Mouse (Mus musculus): ENCODE measurements at regions not wholly inside any gene's neighbourhood (a gene's known extent, or its start where the extent isn't known, plus 50 kb on each side); places are given as distances from the start of the nearest gene placed in this dataset.

DNA sequence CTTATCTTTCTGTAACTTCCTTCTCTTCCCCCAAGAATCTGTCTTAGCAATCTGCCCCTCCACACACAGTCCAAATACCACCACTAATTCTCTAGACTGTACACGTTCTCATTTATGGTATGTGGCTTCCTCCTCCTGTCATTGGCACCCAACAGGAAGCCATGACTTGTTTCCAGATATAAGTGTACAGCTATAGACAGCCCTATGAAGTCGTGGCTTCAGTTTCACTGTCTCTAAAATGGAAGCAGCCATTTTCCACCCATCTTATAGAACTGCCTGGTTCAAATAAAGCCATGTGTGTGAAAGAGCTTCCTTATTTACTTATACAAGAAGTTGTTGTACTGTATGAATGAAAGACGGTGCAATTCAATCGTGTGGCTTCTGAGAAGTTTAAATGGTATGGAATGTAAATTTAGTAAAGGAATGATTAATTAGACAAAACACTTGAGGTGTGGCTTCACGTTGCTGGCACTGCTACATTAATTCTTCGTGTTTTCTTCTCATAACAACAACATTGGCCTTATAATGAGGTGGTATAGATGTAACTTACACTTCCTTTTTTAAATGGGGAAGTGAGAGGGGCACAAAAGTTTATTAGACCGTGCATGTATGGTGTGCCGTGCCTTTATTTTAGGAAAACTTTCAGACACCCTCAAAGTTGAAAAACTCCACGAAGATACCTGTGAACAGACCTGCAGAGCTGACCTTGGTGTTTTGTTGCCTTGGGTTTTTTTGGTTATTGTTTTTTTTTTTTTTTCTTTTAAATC is 299.7 kb downstream of the Foxo1 start:
- no peak for ATAC-seq
- H3K36me3 ChIP-seq = no peaks in the 10 kb centered on the region
- no peak overlapping the region for H3K4me2 ChIP-seq (replicated peaks)
- 89% methylated on average over 9 of the region's 9 CpGs for WGBS
- H3K9ac ChIP-seq (replicated peaks) = no peak overlapping the region
- H3K27me3 ChIP-seq = no peaks in the 10 kb centered on the region
- no peaks in the 10 kb centered on the region for H3K4me1 ChIP-seq (replicated peaks)
- H3K27ac ChIP-seq = no peak overlapping the region
- H3K9me3 ChIP-seq = no peaks in the 10 kb centered on the region
- no peak overlapping the region for H3K4me3 ChIP-seq (replicated peaks)

DNA sequence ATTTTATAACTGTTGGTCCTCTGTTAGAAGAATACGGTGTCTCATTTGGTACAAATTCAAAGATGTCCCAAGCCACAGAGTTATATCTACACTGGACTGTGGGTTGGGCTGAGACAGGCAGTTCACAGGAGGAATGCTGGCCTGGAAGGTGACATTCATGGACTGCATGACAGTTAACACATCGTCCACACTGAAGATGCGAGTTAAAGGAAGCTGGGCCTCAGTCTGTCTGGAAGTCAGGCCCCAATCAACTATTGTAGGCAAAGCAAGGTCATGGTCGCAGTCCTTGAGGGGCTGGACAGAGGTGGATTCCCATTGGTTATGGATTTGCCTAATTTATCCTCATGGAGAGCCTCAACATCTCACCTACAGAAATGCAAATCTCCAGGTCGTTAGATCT is 295.5 kb downstream of the Foxo1 start:
- no peak overlapping the region for H3K27ac ChIP-seq
- H3K4me3 ChIP-seq (replicated peaks) = no peak overlapping the region
- peaks cover 3% of the 10 kb centered on the region for H3K4me1 ChIP-seq (replicated peaks)
- no peak for ATAC-seq
- H3K4me2 ChIP-seq (replicated peaks) = no peak overlapping the region
- H3K9ac ChIP-seq (replicated peaks) = no peak overlapping the region
- WGBS = 73% methylated on average over 5 of the region's 5 CpGs
- no peaks in the 10 kb centered on the region for H3K36me3 ChIP-seq
- no peaks in the 10 kb centered on the region for H3K27me3 ChIP-seq
- no peaks in the 10 kb centered on the region for H3K9me3 ChIP-seq

DNA sequence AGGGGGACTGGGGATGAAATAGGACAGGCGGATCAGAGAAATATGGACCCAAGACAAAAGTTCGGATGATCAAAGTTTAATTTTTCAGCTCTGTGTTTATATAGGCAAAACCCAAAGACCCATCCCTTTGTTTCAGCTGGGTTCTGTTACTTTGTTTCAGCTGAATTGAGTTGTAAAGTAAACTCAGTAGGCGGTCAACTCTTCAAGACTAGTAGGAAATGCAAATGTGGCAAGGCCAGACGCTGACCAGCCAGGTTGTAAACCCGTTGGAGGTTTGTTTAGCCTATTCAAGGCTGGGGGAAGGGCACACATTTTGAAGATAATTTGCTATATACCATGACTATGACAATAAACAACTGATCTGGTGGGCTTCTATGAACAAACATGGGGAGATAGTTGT is 294.7 kb downstream of the Foxo1 start:
- Histone ChIP-seq H3K4me2 (replicated peaks) (no peak overlapping the region), H3K27me3 (no peaks in the 10 kb centered on the region), H3K27ac (no peak overlapping the region), H3K9me3 (no peaks in the 10 kb centered on the region), H3K36me3 (no peaks in the 10 kb centered on the region), H3K9ac (replicated peaks) (no peak overlapping the region), H3K4me3 (replicated peaks) (no peak overlapping the region), H3K4me1 (replicated peaks) (peaks cover 3% of the 10 kb centered on the region)
- WGBS = 41% methylated on average over 5 of the region's 5 CpGs
- ATAC-seq = no peak

DNA sequence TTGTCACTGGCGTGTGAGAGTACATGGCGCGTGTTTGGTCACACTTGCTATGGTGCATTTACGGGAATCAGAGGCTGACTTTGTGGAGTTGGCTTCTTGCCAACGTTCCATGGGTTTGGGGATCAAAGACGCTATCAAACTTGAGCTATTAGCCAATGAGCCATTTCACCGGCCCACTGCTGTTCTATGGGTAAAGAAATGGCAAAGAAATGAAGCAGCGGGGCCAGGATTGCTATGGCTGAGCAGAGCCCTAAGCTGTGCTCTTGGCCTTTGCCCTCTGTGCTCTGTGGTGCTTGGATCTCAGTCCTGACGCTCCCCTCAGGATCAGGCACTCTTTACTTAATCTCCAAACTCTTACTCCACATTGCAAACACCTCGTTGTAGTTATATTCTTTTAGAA is 291.3 kb downstream of the Foxo1 start:
- Histone ChIP-seq H3K4me2 (replicated peaks) (no peak overlapping the region), H3K36me3 (no peaks in the 10 kb centered on the region), H3K9ac (replicated peaks) (no peak overlapping the region), H3K27ac (no peak overlapping the region), H3K9me3 (no peaks in the 10 kb centered on the region), H3K27me3 (peaks cover 5% of the 10 kb centered on the region; the same call in 1 of the 2 replicates), H3K4me1 (replicated peaks) (peaks cover 3% of the 10 kb centered on the region), H3K4me3 (replicated peaks) (no peak overlapping the region)
- no peak for ATAC-seq
- 60% methylated on average over 10 of the region's 10 CpGs for WGBS

DNA sequence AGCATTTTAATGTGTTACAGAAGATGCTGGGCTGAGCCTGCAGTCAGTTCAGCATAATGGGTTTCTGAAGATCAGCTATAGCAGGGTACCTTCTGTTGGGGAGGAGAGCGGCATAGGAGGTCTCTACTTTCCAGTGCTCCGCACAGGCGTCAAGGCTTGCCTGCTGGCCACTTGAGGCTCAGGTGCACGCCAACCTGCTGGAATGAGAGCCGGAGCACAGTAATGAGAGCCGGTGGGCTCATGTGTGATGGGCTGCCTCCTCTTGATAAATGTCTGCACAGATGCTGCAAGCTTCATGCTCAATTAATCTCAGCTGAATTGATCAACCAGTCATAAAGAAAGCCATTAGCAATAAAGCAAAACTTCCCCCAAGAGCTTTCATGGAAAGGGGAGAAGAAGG is 290.6 kb downstream of the Foxo1 start:
- H3K4me1 ChIP-seq (replicated peaks) = peaks cover 3% of the 10 kb centered on the region
- no peak overlapping the region for H3K4me2 ChIP-seq (replicated peaks)
- WGBS = 65% methylated on average over 6 of the region's 6 CpGs
- H3K9me3 ChIP-seq = no peaks in the 10 kb centered on the region
- peaks cover 5% of the 10 kb centered on the region; the same call in 1 of the 2 replicates for H3K27me3 ChIP-seq
- peak; percentile 56; the same call in 1 of the 2 replicates for ATAC-seq
- no peak overlapping the region for H3K27ac ChIP-seq
- H3K36me3 ChIP-seq = no peaks in the 10 kb centered on the region
- H3K4me3 ChIP-seq (replicated peaks) = no peak overlapping the region
- no peak overlapping the region for H3K9ac ChIP-seq (replicated peaks)

DNA sequence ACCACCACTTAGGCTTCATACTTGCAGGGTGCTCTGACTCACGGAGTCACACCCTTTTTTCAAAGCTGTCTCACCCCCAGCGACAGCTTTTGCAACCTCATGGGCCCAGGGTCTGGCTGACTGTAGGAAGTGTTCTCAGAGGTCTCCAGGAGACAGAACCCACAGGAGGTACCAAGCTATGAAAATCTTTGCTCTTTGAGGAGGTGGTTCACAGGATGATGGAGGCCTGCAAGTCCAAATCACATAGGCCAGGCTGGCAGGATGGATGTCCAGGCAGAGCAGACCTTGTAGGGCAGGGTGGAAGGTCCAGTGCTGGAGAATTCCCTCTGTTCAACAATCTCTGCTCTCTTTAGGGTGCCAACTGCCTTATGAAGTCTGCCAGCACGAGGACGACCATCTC is 289.2 kb downstream of the Foxo1 start:
- Histone ChIP-seq H3K36me3 (no peaks in the 10 kb centered on the region), H3K9ac (replicated peaks) (no peak overlapping the region), H3K4me2 (replicated peaks) (no peak overlapping the region), H3K9me3 (no peaks in the 10 kb centered on the region), H3K4me3 (replicated peaks) (no peak overlapping the region), H3K4me1 (replicated peaks) (peaks cover 3% of the 10 kb centered on the region), H3K27me3 (peaks cover 5% of the 10 kb centered on the region; the same call in 1 of the 2 replicates), H3K27ac (no peak overlapping the region)
- 90% methylated on average over 4 of the region's 4 CpGs for WGBS
- ATAC-seq = no peak

DNA sequence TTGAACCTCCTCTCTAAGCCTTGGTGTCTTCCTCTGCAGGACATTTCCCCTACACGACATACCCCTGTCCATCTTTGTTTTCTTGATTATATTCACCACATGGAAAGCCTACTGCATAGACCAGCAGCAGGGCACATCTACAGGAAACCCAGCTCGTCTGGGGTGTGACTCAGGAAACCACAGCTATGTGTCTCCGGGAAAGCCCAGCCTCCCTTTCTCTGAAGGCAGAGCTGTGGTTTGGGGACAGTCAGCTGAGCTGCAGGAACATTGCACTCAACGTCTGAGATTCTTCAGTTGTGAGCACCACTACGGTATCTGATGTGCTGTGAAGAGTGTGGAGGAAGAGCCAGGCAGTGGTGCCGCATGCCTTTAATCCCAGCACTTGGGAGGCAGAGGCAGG is 286.9 kb downstream of the Foxo1 start:
- Histone ChIP-seq H3K4me2 (replicated peaks) (no peak overlapping the region), H3K9me3 (no peaks in the 10 kb centered on the region), H3K4me3 (replicated peaks) (no peak overlapping the region), H3K36me3 (no peaks in the 10 kb centered on the region), H3K27ac (no peak overlapping the region), H3K9ac (replicated peaks) (no peak overlapping the region), H3K4me1 (replicated peaks) (peaks cover 3% of the 10 kb centered on the region), H3K27me3 (peaks cover 5% of the 10 kb centered on the region; the same call in 1 of the 2 replicates)
- no peak for ATAC-seq
- WGBS = 81% methylated on average over 6 of the region's 6 CpGs

DNA sequence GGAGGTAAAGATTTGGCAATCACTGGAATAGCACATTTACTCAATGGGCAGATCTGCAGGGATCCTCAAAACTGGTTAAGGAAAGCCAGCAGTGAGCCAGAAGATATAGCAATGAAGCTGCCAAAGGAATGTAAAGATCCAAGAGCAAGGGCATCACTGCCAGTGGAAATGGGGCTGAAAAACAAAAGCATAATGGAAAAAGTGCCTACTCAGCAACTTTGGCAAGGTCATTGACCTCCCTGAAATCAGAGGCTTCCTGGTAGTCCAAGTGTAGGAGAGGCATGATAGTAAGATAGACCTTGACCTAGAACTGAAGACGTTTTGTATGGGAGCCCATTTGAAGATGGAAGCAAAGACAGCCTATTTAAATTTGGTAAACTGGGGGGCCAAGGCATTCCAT is 286.4 kb downstream of the Foxo1 start:
- Histone ChIP-seq H3K4me3 (replicated peaks) (no peak overlapping the region), H3K4me1 (replicated peaks) (peaks cover 3% of the 10 kb centered on the region), H3K27ac (no peak overlapping the region), H3K4me2 (replicated peaks) (no peak overlapping the region), H3K9me3 (no peaks in the 10 kb centered on the region), H3K36me3 (no peaks in the 10 kb centered on the region), H3K9ac (replicated peaks) (no peak overlapping the region), H3K27me3 (peaks cover 5% of the 10 kb centered on the region; the same call in 1 of the 2 replicates)
- WGBS = 95% methylated on average over 1 of the region's 1 CpGs
- no peak for ATAC-seq

DNA sequence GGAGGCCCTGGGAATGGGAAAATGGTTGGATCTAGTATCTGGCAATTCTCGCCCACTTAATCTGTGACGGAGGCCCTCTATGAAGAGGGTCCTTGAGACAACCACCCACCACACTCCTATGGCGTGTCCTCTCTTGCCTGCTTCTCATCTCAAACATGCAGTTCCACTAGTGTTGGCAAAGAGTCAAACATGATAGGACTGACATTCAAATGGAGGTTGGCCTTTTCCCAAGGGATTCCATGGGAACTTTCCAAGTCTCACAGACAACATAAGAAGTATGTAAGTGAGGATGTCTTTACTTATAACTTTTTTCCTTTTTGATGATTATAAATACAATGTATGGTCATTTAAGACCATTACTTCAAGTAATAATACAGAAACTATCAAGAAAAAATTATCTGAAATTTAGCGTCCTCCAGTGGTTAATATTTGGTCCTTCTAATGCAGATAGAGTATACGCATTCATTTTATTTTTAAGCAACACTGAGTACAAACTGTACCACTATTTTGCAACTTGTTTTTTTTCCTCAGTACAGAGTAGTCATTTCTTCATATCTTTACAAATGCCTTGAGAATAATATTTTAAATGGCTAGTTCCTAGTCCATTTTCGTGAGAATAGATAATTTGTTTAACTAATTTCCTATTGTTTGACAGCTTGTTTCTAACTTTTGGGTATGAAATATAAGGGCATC is 280.2 kb downstream of the Foxo1 start:
- Histone ChIP-seq H3K9me3 (no peaks in the 10 kb centered on the region), H3K27ac (no peak overlapping the region), H3K9ac (replicated peaks) (no peak overlapping the region), H3K4me3 (replicated peaks) (no peak overlapping the region), H3K4me1 (replicated peaks) (no peaks in the 10 kb centered on the region), H3K36me3 (no peaks in the 10 kb centered on the region), H3K27me3 (no peaks in the 10 kb centered on the region), H3K4me2 (replicated peaks) (no peak overlapping the region)
- ATAC-seq = no peak
- 89% methylated on average over 6 of the region's 6 CpGs for WGBS

DNA sequence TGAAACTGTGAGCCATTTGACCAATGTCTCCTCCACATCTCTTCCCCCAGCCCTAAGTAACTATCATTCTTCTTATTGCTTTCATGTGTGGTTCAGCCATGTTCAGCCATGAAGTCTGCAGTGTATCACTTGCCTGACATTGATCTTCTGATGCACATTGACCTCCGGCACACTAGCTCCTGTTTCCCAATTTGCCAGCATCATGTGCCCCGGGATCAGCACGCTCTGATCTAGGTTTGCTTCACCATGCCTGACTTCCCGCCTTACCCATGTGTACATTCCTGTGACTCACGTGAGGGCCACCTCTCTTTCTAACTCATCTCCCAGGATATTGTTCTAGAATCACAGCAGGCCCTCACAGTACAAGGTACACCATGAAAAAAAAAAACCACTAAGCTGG is 277.9 kb downstream of the Foxo1 start:
- no peak overlapping the region for H3K27ac ChIP-seq

DNA sequence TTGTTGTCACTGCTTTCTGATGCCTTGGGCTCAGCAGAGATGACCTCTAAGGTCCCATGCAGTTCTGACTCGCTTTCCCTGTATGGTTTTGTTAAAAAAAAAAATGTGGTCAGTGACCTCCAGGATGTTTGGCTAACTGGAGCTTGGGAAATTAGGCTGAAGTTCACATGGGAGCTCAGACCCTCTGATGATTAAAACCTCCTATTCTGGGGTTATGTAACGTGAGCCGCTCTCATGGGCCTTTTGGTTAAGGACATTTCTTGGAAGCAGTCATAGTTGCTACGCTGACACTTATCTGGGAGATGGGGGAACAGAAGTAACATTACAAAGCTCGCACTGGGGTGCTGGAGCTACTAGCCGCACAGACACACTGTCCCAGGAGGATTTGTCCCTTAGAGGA is 274.9 kb downstream of the Foxo1 start:
- Histone ChIP-seq H3K4me1 (replicated peaks) (peaks cover 8% of the 10 kb centered on the region), H3K27ac (no peak overlapping the region), H3K4me3 (replicated peaks) (no peak overlapping the region), H3K36me3 (no peaks in the 10 kb centered on the region), H3K4me2 (replicated peaks) (no peak overlapping the region), H3K9me3 (no peaks in the 10 kb centered on the region), H3K9ac (replicated peaks) (no peak overlapping the region), H3K27me3 (0 out of 2 replicates have a peak, but pooled peaks cover 8% of the 10 kb centered on the region)
- ATAC-seq = no peak
- 78% methylated on average over 6 of the region's 6 CpGs for WGBS

More for the DNA sequence above, 277.9 kb downstream of the Foxo1 start:
- no peak for ATAC-seq
- no peaks in the 10 kb centered on the region for H3K9me3 ChIP-seq
- H3K4me2 ChIP-seq (replicated peaks) = no peak overlapping the region
- H3K27me3 ChIP-seq = 0 out of 2 replicates have a peak, but pooled peaks cover 6% of the 10 kb centered on the region
- H3K36me3 ChIP-seq = no peaks in the 10 kb centered on the region
- 91% methylated on average over 5 of the region's 5 CpGs for WGBS
- H3K4me1 ChIP-seq (replicated peaks) = peaks cover 3% of the 10 kb centered on the region
- no peak overlapping the region for H3K9ac ChIP-seq (replicated peaks)
- H3K4me3 ChIP-seq (replicated peaks) = no peak overlapping the region

DNA sequence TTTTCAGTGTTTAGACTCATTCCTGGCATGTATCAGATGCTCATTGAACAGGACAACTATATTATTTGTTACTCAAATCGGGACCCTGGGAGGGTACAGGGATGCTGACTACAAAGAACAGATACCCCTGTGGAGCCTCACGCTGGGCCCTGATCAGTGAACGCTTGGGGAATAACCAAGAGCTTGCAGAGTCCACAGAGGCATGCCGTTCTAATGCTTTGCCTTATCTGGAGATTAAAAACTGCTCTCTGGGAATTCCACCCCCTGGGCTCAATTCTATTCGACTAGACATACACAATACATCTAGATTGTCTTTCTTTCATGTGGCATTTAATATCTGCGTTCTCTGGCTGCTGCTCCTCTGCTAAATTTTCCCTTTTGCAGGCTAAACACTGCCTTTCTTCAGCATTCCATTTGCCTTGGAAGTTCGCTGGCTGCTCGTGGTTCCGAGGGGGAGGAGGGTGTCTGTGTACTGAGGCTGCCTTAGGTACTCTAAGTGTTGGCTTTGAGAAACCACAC is 272.8 kb downstream of the Foxo1 start:
- 10% methylated on average over 9 of the region's 9 CpGs for WGBS
- ATAC-seq = no peak
- Histone ChIP-seq H3K36me3 (no peaks in the 10 kb centered on the region), H3K4me2 (replicated peaks) (no peak overlapping the region), H3K27me3 (0 out of 2 replicates have a peak, but pooled peaks cover 8% of the 10 kb centered on the region), H3K9ac (replicated peaks) (no peak overlapping the region), H3K4me1 (replicated peaks) (peaks cover 9% of the 10 kb centered on the region), H3K27ac (no peak overlapping the region), H3K9me3 (no peaks in the 10 kb centered on the region), H3K4me3 (replicated peaks) (no peak overlapping the region)

All from midbrain, embryonic 13.5 days (tissue).